ENCODE assay signal across 22 mouse cellular contexts in the genomic region with DNA sequence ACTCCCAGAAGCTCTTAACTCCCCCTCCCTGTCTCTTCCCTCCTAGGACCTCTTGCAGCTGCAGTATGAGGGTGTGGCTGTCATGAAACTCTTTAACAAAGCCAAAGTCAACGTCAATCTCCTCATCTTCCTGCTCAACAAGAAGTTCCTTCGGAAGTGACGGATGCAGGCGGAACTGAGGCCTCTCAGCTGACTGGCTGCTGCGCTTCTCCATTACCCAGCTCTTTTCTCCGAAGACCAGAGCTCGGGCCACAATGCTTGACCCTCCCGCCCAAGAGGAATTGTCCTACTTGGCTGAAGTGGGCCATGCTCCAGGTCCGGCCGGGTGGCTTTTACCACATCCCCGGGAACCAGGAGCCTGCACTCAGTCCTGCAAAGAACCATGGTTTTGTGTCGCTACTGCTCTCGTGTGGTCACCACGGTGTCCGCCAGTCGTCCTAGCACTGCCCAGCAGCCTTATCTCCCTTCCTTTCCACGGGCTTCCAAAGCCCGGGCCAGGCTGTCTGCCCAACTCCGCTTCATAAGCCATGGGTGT. TPM values are rescaled to one million over a fixed set of nuclear protein-coding genes. Genes with fewer than 3 reads are reported as not detected.
A peak's percentile ranks its signal among the peaks of the same experiment; 100 is the strongest.
DNase-seq lines count a peak whose midpoint lies in the region.
"Had no signal": no experiment of that assay in that cellular context is flagged by ENCODE, and none has a peak within 500 bp of the region (broad histone marks: within the 10 kb centered on the region; RNA-seq: fewer than 3 reads in every experiment).

No protein-coding gene starts in this region.

- peaks cover 64% of the 10 kb centered on the region for H3K36me3 ChIP-seq in limb, embryonic 10.5 days

- H3K4me1 ChIP-seq in limb, embryonic 10.5 days = peaks cover 3% of the 10 kb centered on the region; the same call in 1 of the 2 replicates
- H3K4me1 ChIP-seq: neural tube, embryonic 12.5 days; stomach, embryonic 15.5 days had no signal

- H3K27ac ChIP-seq in limb, embryonic 10.5 days = no peak overlapping the region
- H3K27ac ChIP-seq: hindbrain, postnatal 0 days; macrophage; neural tube, embryonic 12.5 days; stomach, embryonic 15.5 days had no signal

- 92% methylated on average over 19 of the region's 19 CpGs for WGBS in limb, embryonic 10.5 days

- no peaks in the 10 kb centered on the region for H3K9me3 ChIP-seq in limb, embryonic 10.5 days (replicated peaks)
- H3K9me3 ChIP-seq: neural tube, embryonic 12.5 days; stomach, embryonic 15.5 days had no signal

- no peak overlapping the region for H3K4me3 ChIP-seq in limb, embryonic 10.5 days
- H3K4me3 ChIP-seq: neural tube, embryonic 12.5 days; stomach, embryonic 15.5 days had no signal

- H3K27me3 ChIP-seq in limb, embryonic 10.5 days (ENCODE audit: low read depth, poor library complexity, severe bottlenecking) = no peaks in the 10 kb centered on the region
- H3K27me3 ChIP-seq: CH12.LX; neural tube, embryonic 12.5 days; Patski; stomach, embryonic 15.5 days had no signal

- peak; percentile 40 for DNase-seq in gastrocnemius, adult 18-20 months (ENCODE audit: low spot score)
- no peak for DNase-seq in gastrocnemius, postnatal 10 days
- peak; percentile 79 for DNase-seq in heart, adult 8-10 months (ENCODE audit: low spot score)
- DNase-seq in heart, postnatal 10 days = peak; percentile 69
- DNase-seq in lung, postnatal 25 days (ENCODE audit: low spot score) = peak; percentile 55
- DNase-seq in left cerebral cortex, adult 18-20 months (ENCODE audit: low spot score in 2 of 2) = no peak
- no peak for DNase-seq in limb, embryonic 10.5 days (ENCODE audit: low spot score)
- no peak for DNase-seq in testis, postnatal 10 days (ENCODE audit: low spot score)
- DNase-seq: adrenal gland, adult 2 months; cerebellum, adult 9-10 months; kidney, adult 9 months; liver; thymus, postnatal 25 days had no signal

- intact Hi-C loops in heart, postnatal 10 days (cut with DNase I) = no loop called here

RNA-seq across cellular contexts. Expression of a gene that starts 22.0 kb away (rescaled TPM):
- 100 to 1,000 TPM; 174 to 196 TPM for total RNA-seq in gastrocnemius, adult 18-20 months (2021)
- 100 to 1,000 TPM; 148 to 163 TPM for total RNA-seq in gastrocnemius, postnatal 10 days (2021)
- 100 to 1,000 TPM; 125 to 139 (median 131) TPM for total RNA-seq in heart, adult 8-10 months (2022)
- 100 to 1,000 TPM; 121 to 133 TPM for total RNA-seq in heart, postnatal 10 days (2021)
- 100 to 1,000 TPM; 210 to 213 TPM for total RNA-seq in left cerebral cortex, adult 18-20 months (2021)
- polyA plus RNA-seq in limb, embryonic 10.5 days (2016; fragmentation: Nextera tagmentation; extraction: Ambion mirVana) = 12.3 and 14.0 TPM in 2 replicates

RNA-seq across cellular contexts. Expression of a gene that starts 38.4 kb away (rescaled TPM):
- total RNA-seq in gastrocnemius, adult 18-20 months (2021) = under 1 TPM; 0.21 to 0.39 TPM
- total RNA-seq in gastrocnemius, postnatal 10 days (2021) = 1 to 10 TPM; 5.6 to 8.3 TPM
- total RNA-seq in heart, adult 8-10 months (2022) = under 1 TPM; 0.22 to 0.80 (median 0.45) TPM
- 10 to 100 TPM; 15.6 to 19.3 TPM for total RNA-seq in heart, postnatal 10 days (2021)
- under 1 TPM; 0.16 to 0.30 TPM for total RNA-seq in left cerebral cortex, adult 18-20 months (2021)
- 23.1 and 26.7 TPM in 2 replicates for polyA plus RNA-seq in limb, embryonic 10.5 days (2016; fragmentation: Nextera tagmentation; extraction: Ambion mirVana)

RNA-seq across cellular contexts. Expression of a gene that starts 42.1 kb away (rescaled TPM):
- total RNA-seq in gastrocnemius, adult 18-20 months (2021) = not detected
- total RNA-seq in gastrocnemius, postnatal 10 days (2021) = not detected
- not detected for total RNA-seq in heart, adult 8-10 months (2022)
- total RNA-seq in heart, postnatal 10 days (2021) = not detected
- total RNA-seq in left cerebral cortex, adult 18-20 months (2021) = not detected
- polyA plus RNA-seq in limb, embryonic 10.5 days (2016; fragmentation: Nextera tagmentation; extraction: Ambion mirVana) = not detected in 2 replicates
- total RNA-seq: adrenal gland, adult 2 months; CH12.LX; hindbrain, postnatal 0 days; left cerebral cortex, adult 8-10 months had no signal
- polyA plus RNA-seq: adrenal gland, adult 2 months; hindbrain, postnatal 0 days; macrophage; midbrain, embryonic 16.5 days; neural tube, embryonic 12.5 days; Patski; small intestine, adult 2 months; stomach, embryonic 15.5 days had no signal

Comparison
In these comparisons a context has a peak if more than half of its experiments do, and no peak if none do; other contexts are left out.
1. DNase-seq: peak in gastrocnemius, adult 18-20 months (single experiment), heart, adult 8-10 months (single experiment), heart, postnatal 10 days (2 of 2) and lung, postnatal 25 days (single experiment); none in gastrocnemius, postnatal 10 days (single experiment), left cerebral cortex, adult 18-20 months (0 of 2), limb, embryonic 10.5 days (single experiment) and testis, postnatal 10 days (single experiment).